Mouse (Mus musculus) left cerebral cortex, postnatal 36 days (tissue): ENCODE results near the gene Ppp1r27. TPM values are rescaled to one million over a fixed set of nuclear protein-coding genes. Genes with fewer than 3 reads are reported as not detected.

Experiments used
- DNase-seq, 2 experiments: peaks; one replicate each; pipeline ENCODE4 v3.0.0; 2021 to 2022; ENCODE audit warnings: low spot score in 2 of 2, mixed read lengths in 1 of 2
- intact Hi-C: fragments of 180-260 bp; cut with DNase I; formaldehyde crosslinking; loops from one replicate; pipeline ENCODE4 v1.15.1; 2025
- total RNA-seq, 2 experiments: library from RNA; stranded (reverse); gene quantifications; 2 replicates each; pipeline ENCODE4 v1.2.3; 2021

The Ppp1r27 gene
- total RNA-seq, 2 experiments from 2014 or later: not detected

DNA sequence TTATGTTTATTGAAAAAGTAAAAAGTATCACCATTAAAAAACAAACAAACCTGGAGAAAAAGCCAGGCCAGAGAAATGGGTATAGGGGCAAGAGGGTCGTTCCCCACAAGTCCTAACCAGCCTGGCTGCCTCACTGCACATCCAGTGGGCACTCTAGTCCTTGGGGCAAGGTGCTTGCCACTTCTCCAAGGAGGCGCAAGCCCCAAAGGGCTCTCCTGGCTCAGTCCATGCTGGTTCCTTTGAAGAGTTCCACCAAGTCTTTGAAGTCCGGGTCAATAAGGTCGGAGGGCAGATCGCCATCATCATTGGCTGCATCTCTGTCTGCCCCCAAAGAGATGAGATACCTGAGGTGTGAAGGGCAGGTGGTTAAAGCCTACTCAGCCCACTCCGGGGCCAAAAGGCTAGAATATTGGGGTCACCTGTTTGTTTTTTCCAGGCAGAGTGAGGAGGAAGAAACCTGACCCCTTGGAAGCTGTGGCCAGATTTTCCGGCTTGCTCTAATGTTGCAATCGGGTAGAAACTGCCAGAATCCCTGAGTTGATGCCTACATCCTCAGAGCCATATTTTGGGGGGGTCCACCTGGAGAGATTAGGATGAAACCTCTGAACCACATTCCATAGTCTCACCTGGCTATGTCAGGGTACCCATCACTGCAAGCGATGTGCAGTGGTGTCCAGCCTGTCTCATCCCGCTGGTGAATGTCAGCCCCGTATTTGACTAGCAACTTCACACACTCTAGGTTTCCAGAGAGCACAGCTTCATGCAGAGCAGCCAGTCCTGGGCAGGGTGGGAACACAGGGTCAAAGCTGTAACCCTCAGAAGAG lies 734 bp downstream of the Ppp1r27 start:
- intact Hi-C loops: loop anchor here (5.0 kb wide), 1 partner anchor 63 kb away; no protein-coding TSS in a partner anchor
- DNase-seq: no peak

DNA sequence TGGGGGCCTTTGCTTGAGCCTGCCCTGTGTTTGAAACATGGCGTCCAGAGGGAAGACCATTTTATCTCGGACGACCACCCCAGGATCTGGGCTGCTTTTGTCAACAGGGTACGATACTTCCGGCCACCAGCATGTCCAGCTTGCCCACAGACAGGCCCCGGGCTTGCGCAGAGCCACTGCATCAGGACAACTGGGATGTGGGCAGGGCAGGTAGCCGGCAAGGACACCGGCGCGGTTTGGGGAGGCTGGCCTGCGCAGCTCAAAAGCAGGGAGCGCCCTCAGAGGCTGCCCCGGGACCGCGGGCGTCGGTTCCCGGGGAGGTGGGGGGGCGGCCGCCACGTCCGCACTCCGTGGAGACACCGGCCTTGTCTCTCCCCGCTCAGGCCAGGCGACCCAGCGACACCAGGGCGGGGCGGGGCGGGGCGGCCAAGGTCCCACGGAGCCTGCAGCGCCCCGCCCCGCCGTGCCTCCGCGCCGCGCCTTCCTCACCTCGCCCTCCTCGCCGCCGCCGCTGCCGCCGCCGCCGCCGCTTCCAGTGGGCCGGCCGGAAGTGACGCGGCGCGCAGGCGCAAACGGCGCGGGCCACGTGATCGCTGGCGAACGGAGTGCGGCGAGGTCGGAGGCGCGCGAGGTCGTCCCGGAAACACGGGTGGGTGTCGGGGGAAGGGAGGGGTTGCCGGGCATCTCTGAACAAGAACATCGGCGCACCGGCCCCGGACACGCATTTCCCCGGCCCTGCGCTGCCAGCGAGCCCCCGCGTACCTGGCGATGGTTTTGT lies 1.6 kb downstream of the Ppp1r27 start, which contains the start of gene Mcrip1:
TSS of gene Mcrip1 (minus strand) at position 560 of the 778 bp plus-strand sequence.
- DNase-seq: peak; percentile 93 to 96
- intact Hi-C loops: loop anchor here (5.0 kb wide), 1 partner anchor 62 kb away; no protein-coding TSS in a partner anchor

DNA sequence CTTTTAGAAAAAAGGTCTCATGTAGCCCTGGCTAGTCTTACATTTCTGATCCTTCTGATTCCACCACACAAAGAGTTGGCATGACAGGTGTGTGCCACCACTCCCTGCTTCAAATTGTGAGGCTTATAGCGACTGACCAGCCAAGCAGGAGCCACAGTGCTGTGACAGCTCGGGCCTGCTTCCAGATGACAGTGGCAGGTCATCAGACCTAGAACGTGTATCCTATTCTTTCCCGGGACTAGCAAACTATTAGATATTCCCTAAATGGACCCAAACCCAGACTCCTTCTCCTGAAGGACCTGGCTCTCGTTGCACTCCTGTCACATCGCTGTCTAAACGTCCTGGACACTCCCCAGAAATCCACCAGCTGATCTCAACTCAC lies 2.2 kb downstream of the Ppp1r27 start:
- intact Hi-C loops: loop anchor here (5.0 kb wide), 1 partner anchor 61 kb away; no protein-coding TSS in a partner anchor
- no peak for DNase-seq

DNA sequence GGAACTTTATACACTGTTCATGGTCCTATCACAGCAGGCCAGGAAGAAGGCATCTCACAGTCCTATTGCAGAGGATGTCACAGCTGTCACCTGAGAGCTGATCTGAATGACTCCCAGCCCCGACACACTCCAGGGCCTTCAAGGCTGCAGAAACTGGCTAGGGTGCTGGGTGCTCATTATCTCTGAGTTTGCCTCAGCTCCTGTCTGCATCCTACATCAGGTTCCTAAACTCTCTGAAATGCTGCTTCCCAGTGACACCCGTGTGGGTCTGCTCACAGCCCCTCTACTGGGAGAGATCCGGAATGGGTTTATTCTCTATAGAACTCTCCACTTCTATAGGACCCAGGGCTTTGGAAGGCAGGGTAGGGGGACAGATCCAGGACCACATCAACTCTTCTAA lies 2.7 kb downstream of the Ppp1r27 start:
- intact Hi-C loops: loop anchor here (5.0 kb wide), 1 partner anchor 61 kb away; no protein-coding TSS in a partner anchor
- DNase-seq: no peak

DNA sequence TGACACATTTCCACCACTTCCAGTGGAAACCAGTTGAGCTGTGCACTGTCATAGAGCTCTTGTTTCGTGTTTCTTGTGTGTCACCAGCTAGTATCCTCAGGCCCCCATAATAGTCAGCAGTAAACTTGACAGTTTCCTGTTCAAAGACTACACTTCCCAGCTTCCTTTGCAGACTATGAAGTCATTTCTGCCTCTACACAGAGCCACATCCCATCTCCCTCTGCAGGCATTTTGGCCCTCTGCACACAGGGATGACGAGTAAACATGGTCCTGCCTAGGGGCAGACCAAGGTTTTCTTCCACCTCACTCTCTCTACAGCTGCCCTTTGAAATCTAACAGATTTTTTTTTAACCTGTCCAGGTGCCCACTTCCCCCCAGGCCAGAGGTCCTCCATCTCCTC lies 3.5 kb downstream of the Ppp1r27 start:
- intact Hi-C loops: loop anchor here (5.0 kb wide), 1 partner anchor 60 kb away; no protein-coding TSS in a partner anchor
- DNase-seq: no peak

DNA sequence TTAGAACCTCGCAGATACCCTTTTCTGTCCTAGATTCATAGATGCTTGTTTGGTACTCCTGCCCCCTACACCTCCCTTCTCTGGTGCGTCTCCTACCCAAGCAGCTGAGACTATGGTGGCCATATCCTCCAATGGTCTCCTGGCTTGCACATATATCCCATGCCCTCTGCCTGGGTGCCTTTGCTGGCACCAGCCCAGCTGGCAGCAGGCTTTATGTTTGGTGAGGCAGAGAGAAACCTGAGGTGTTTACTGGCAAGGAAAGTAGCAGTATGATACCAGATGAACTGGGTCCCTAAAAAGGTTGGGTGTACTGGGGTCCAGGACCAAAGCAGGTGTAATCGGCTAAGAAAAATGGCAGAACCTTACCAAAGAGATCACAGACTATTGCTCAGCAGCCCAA lies 5.0 kb downstream of the Ppp1r27 start:
- intact Hi-C loops: loop anchor here (5.0 kb wide), 1 partner anchor 59 kb away; no protein-coding TSS in a partner anchor
- no peak for DNase-seq

DNA sequence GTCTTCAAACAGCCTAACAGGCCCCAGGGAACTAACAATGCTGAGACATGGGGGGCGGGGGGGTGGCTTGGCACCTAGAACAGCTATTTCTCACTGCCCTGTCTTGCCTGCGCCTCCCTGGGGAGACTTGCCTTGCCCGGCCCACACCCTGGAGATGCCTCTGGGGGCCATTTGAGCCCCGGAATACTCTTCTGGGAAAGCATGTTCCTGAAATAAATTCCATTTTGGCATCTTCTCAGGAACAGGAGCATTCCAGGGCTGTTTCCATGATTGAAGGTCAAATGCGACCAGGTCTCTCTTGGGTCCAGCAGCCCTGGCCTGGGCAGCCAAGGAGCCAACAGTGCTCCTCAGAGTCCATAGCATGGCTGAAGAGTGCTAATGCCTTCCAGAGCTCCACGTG lies 8.6 kb downstream of the Ppp1r27 start:
- no peak for DNase-seq
- intact Hi-C loops: no loop called here

DNA sequence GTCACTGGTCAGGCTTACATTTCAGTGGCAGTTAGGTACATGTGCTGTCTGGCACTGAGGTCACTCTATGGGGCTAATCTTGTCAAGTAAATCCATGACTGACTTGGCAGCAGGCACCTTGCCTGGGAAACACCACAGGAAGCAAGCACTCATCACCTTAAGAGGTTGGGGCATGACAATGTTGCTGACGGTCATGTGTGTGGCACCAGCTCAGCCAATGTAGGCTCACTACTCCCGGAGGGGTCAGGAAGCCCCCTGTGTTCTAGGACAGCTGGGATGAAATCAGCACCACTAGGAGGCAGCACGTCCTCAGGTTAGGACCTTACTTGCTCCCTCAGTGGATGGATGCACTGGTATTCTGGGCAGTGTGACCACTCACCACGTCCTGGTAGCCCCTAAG lies 9.0 kb downstream of the Ppp1r27 start:
- DNase-seq: no peak
- intact Hi-C loops: no loop called here

DNA sequence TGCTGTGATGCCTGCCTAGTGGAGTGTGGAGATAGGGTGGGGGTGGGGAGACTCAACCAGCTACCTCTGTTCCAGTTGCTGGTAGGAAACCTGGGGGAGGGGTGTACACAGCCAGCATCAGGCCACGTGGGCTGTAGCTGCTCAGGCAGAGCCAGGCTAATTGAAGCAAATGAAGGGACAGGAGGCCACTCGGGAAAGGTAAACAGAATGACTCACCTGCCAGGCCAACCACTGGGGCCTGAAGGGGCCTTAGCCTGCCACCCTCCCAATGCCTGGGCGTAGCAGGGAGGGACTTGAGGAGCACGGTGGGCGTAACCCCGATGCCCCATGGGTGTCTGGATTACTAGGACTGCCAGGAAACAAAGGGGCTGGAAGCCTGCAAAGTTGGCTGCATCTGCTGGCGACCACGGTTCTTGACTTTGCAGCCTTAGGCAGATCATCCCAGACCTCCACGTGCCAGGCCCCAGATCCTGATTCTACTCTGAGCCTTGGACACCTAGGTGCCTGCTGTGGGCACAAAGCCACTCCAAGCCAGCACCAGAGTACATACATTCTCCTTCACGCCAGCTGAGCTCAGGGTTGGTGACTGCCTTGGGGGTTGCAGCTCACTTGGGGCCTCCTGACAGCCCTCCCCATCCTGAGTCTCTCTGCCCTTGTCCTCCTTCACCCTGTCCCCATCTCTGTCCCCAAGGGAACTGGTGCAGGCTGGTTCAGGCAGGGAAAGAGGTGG lies 11.5 kb downstream of the Ppp1r27 start:
- intact Hi-C loops: no loop called here
- DNase-seq: no peak

DNA sequence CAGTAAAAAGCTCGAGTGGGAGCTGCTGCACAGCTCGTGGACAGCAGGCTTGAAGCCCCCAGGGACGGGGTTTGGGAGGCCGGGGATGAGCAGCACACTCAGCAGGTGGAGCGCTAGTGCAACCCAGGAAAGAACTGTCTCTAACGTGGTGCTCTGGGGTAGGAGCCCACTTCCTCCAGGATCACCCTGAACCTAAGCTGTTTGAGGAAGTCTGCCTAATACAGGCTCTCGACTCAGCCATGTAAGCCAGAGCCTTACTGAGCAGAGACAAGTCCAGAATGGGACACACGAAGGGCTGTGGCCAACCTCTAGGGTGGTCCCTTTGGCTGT lies 12.0 kb downstream of the Ppp1r27 start:
- intact Hi-C loops: no loop called here
- no peak for DNase-seq

DNA sequence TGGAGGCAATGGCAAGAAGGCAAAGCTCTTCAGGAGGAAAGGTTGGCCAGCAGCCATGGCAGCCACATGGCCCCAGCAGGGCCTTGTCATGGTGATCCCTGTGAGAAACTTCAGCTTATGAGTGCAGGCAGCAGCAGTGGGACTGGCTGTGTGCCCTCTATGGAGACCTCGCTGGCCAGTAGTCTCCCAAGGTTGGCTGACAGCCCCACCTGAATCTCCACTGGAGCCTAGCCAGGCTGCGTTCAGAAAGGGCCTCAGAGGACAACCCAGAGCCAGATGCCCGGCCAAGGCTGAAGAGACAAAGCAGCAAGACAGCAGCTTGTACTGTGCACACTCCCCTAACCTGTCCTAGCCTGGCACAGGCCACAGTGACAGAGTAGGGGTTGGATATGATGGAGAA lies 12.4 kb downstream of the Ppp1r27 start:
- DNase-seq: peak in 1 of 2 experiments; percentile 18
- intact Hi-C loops: no loop called here

DNA sequence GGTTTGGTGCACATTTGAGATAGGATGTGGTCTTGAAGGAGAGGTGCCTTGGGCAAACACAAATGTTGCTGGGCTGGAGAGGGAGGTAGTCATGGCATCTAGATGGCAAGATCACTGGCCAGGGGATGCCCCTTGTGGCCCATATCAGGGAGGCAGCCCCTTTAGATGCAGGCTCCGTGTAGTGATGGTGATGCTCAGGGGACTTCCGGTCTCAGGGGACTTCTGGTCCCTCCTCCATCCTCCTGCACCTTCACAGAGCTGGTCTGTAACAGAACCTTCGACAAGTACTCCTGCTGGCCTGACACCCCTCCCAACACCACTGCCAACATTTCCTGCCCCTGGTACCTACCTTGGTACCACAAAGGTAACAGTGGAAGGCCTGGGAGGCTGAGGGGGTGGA lies 15.1 kb downstream of the Ppp1r27 start:
- intact Hi-C loops: no loop called here
- DNase-seq: no peak

DNA sequence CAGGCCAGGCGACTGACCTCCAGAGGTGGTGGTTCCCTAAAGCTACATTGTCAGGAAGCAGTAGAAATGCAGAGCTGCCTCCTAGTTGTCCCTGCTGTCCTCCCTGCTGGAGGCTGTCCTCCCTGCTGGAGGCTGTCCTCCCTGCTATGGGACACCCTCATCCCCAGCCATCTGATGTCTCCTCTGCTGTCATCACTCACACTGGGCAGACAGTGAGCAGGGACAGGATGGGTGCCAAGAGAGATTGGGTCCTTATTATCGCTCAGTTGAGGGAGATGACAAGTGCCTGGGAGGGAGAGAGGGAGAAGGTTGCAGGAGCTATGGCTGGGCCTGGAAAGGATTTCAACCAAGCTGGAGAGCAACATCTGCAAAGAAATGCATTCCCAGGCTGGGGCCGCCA lies 15.8 kb downstream of the Ppp1r27 start:
- DNase-seq: no peak
- intact Hi-C loops: no loop called here

DNA sequence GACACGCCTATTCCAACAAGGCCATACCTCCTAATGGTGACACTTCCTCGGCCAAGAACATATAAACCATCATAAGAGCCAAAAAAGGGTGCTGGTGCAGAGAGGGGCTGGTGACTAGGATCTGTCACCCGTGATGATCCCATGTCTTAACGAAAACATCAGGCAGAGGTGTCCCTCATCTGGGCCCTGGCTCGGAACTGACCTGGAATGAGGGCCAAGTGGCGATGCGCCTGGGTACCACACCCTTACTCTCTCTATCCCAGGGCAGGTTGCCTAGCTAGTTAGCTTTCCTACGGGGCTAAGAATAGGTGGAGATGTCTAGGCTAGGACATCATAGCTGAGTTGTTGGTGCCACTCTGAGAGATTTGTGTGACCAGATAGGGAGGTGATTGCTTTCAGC lies 16.8 kb downstream of the Ppp1r27 start:
- no peak for DNase-seq
- intact Hi-C loops: no loop called here

DNA sequence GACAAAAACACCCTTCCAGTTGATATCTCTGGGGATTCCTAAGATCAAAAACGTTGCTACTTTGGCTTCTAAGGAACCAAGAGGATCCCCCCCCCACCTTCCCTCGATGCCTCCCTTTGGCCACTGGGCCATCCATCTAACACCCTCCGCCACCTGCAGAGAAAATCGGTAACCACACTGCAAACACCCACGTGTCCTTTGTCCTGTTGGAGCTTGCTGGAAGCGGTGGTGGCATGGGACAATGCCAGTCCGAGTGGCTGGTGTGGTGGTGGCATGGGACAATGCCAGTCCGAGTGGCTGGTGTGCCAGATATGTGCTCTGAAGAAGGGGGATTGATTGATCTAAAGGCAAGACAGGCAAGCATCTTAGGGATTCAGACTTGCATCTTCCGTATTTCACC lies 19.3 kb downstream of the Ppp1r27 start:
- intact Hi-C loops: no loop called here
- no peak for DNase-seq

DNA sequence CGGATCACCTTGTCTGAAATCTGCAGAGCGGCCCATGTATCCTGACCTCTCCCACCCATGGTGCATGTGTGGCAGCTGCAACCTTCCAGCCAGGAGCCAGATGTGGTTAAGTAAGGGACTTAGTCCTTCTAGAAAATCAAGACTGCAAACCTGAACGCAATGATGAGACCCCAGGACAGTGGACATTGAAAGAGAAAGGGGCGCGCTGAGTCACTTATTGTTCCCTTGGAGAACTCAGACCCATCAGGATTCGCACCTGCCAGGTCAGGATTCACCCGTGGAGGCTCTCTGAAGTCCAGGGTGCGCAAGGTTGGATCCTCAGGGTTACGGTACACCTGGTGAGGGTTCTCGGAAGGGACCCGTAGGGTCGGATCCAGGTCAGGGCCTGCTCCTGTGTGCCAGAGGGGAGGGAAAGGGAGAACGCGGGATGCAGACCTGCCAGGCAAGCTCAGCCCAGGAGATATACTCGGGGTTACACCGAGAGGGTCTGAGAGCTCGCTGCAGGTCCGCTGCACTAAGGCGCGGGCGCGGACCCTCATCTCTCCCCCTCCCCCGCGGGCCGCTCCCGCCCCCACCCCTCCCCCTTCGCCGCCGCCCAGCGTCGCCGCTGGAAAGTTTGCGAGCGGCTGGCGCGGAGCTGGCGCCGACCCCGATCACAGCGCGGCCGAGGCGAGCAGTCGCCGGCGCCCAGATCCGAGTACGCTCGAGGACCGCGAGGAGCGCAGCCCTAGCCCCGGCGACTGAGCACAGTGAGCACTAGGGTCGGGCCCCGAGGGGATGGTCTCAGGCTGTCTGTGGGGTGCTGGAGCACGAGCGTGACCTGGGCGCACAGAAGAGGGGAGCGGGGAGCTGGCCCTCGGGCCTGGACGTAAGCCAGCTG lies 20.6 kb downstream of the Ppp1r27 start, which contains the start of gene Gcgr:
TSS of gene Gcgr (plus strand) at position 615 of the 880 bp plus-strand sequence.
- DNase-seq: no peak
- intact Hi-C loops: no loop called here

DNA sequence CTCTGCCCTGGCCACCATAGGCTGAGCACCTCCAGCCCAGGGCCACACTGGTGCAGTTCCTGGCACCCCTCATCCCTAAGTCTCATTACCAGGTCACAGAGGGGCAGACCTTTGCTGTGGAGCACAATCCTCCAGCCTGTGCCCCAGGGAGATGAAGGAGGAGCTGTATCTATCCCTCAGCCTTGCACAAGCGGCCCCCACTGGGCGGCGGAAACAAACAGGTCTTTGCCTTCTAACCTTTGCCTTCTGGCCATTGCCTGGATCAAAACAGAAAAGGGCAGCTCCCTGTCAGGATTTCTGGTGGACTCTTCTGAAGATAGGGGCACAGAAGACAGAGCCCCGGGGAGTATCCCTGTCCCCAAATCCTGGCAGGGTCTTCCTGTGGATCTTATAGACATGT lies 22.0 kb downstream of the Ppp1r27 start:
- intact Hi-C loops: no loop called here
- no peak for DNase-seq

DNA sequence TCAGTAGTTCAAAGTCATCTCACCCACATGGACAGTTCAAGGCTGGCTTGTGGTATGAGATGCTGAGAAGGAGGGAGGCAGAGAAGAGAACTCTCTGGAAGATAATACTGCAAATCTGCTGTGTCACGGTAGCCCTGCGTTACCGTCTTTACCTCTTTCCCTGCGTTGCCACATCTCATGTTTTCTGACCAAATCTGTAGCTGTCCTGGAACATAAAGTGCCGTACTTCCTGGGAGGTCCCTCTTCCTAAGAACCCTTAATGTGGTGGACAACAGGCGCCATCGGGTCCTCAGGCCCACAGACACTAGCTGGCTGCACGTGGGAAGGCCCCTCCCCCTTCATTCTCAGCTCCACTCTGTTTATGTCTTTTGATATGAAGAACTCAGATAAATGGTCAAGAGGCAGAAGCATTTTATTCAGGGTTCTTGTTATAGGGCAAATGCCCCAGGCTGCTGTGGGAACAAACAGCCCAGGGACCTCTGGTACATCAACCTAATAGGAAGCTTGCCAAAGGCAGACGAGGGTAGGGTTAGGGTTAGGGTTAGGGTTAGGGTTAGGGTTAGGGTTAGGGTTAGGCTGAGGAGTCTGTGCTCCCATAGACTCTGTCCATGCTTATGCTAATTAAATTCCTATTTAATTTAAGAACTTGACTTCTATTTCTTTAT lies 23.1 kb downstream of the Ppp1r27 start:
- DNase-seq: no peak
- intact Hi-C loops: no loop called here

DNA sequence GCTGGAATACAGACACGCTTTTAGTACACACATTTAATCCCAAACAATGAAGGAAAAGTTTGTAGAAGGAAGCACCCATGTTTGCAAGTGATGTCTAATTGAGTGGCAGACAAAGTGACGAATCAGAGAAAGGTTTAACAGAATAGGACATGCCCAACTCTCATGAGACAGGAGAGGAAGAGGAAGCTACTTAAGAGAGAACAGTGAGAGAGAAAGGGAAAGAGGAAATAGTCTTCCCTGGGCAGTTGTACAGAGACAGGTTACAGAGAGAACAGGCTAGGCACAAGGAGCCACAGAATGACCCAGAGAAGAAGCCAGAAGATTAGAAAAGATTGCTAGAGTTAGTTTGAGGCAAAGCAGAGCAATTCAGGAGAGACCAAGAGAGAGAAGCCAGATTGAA lies 25.0 kb downstream of the Ppp1r27 start:
- intact Hi-C loops: no loop called here
- DNase-seq: no peak
